Mouse (Mus musculus) lung, embryonic 16.5 days (tissue): ENCODE data around the gene Cgas. TPM values are rescaled to one million over a fixed set of nuclear protein-coding genes. Genes with fewer than 3 reads are reported as not detected.

ENCODE experiments used
- ATAC-seq: fragments of 200-750 bp; cut with Nextera tagmentation; 2 replicates; pipeline ENCODE4 v1.8.0; 2017; ENCODE audit warnings: low read depth, mild to moderate bottlenecking, moderate library complexity
- H3K27ac ChIP-seq: fragments of 300-500 bp; sonication (generic); 2 replicates; pipeline ENCODE4 v1.5.1; 2014; ENCODE audit warnings: mild to moderate bottlenecking, control low read depth, low read length
- H3K27me3 ChIP-seq: fragments of 300-500 bp; sonication (generic); 2 replicates; pipeline ENCODE4 v1.6.1; 2014; ENCODE audit warnings: low read depth, low read length, mixed read lengths; ENCODE audit not compliant: control insufficient read depth, insufficient read depth
- H3K36me3 ChIP-seq: fragments of 300-500 bp; sonication (generic); 2 replicates; pipeline ENCODE4 v1.6.1; 2014; ENCODE audit warnings: low read length; ENCODE audit not compliant: control insufficient read depth, insufficient read depth
- H3K4me1 ChIP-seq: fragments of 300-500 bp; sonication (generic); replicated peaks from 2 replicates; pipeline ENCODE4 v1.6.1; 2014; ENCODE audit warnings: low read length, mixed read lengths; ENCODE audit not compliant: control insufficient read depth, insufficient read depth
- H3K4me2 ChIP-seq: fragments of 300-500 bp; sonication (generic); 2 replicates; pipeline ENCODE4 v1.6.1; 2014; ENCODE audit warnings: low read depth, low read length, control low read depth
- H3K4me3 ChIP-seq: fragments of 300-500 bp; sonication (generic); 2 replicates; pipeline ENCODE4 v1.5.1; 2014; ENCODE audit warnings: mild to moderate bottlenecking, low read length, control low read depth
- H3K9ac ChIP-seq: fragments of 300-500 bp; sonication (generic); 2 replicates; pipeline ENCODE4 v1.6.1; 2014; ENCODE audit warnings: low read length, control low read depth
- H3K9me3 ChIP-seq: fragments of 300-500 bp; sonication (generic); 2 replicates; pipeline ENCODE4 v1.6.1; 2016; ENCODE audit warnings: low read length; ENCODE audit not compliant: control insufficient read depth
- WGBS: fragments of 180-500 bp; shearing (Covaris S2); extraction: QIAGEN DNeasy Blood & Tissue Kit; methylation state at CpG from one replicate; pipeline ENCODE4 v1.1.7; 2014; 5-methylcytosine and 5-hydroxymethylcytosine counted together
- polyA plus RNA-seq: library from polyadenylated mRNA; unstranded; fragments of >200 nt; fragmentation: Nextera tagmentation; extraction: Ambion mirVana; gene quantifications from 2 replicates; pipeline ENCODE4 v1.2.1, GENCODE M21; 2015

The Cgas gene
- polyA plus RNA-seq, 1 experiment from 2014 or later = 2.7 TPM

DNA sequence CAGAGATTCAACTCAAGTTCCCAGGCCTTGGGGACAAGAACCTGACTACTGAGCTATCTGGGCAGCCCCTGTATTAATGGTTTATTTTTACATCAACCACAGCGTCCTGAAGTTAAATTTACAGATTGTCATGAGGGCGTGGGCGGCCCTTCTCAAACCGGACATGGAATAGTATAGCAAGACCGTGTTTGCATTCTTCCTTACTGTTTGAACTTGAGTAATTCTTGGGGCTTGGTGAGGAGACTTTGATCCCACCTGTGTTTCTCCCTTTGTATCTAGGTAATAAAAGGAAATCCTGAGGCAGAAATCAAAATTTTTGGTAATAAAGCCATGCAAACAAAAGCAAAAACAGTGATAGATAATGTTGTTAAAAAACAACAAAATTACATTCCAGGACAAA lies 42.5 kb downstream of the Cgas start:
- WGBS = 50% methylated on average over 5 of the region's 5 CpGs

DNA sequence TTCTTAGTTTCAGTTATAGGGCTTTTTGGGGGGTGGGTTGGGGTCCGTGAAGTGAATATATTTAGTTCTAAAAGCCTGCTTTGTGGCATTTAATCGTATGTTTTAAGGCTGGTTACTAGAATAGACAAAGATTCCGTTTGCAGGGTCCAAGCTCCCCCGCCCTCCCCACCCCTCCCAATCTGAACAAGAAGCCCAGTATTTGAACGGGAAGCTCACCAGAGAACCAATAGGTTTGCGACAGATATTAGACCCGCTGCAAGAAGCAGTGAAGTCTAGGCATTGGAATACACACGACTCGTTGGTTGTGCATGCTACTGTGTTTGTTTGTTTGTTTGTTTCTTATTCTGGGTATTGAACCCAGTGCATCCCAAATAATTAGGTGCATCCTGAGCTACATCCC lies 46.5 kb downstream of the Cgas start:
- Histone ChIP-seq H3K9me3 (no peaks in the 10 kb centered on the region), H3K4me2 (no peak overlapping the region), H3K4me1 (peaks cover 6% of the 10 kb centered on the region), H3K27me3 (peaks cover 43% of the 10 kb centered on the region), H3K9ac (no peak overlapping the region), H3K4me3 (no peak overlapping the region), H3K36me3 (no peaks in the 10 kb centered on the region), H3K27ac (no peak overlapping the region)
- ATAC-seq = no peak
- WGBS = 53% methylated on average over 9 of the region's 9 CpGs

More for the DNA sequence above, 42.5 kb downstream of the Cgas start:
- Histone ChIP-seq H3K9ac (no peak overlapping the region), H3K36me3 (no peaks in the 10 kb centered on the region), H3K27ac (no peak overlapping the region), H3K9me3 (no peaks in the 10 kb centered on the region), H3K27me3 (peaks cover 19% of the 10 kb centered on the region), H3K4me2 (no peak overlapping the region), H3K4me3 (no peak overlapping the region), H3K4me1 (peaks cover 6% of the 10 kb centered on the region)
- no peak for ATAC-seq

DNA sequence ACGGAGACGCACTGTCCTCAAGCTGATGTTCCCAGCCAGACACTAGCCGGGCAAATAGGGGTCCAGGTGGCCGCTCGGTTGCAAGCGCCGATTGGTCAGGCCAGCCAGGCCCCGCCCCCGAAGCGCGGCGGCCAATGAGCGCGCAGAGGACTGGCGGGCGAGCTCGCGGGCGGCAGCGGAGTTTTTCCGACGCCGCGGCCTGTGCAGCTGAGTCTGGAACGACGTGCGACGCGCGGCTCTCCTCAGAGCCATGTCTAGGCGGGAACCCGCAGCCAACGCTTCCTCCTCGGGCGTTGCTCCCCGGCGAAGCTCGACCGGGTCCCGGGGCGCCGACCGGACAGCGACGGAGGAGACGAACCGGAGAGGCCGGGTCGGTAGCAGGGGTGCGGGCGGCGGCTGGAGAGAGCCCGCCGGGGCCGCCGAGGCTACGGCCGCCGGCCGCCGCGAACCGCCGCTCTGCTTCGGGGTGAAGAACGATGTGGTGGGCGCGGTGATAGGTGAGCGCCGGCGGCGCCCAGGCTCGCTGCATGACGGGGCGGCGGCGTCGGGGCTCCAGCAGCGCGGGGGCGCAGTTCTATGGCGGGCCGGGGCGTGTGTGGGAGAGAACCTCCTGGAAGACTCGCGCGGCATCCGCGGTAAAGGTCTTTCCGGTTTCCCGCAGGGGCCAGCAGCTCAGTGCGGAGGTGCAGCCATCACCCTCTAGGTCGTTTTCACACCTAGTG lies 47.2 kb downstream of the Cgas start, which contains the start of gene Ddx43:
Gene Ddx43, plus strand, starts transcription at position 148 of the 722 bp plus-strand sequence.
- ATAC-seq = peak; percentile 94
- Histone ChIP-seq H3K4me2 (peak within 1 kb of the TSS; percentile 71), H3K9ac (peak within 1 kb of the TSS; percentile 55), H3K4me1 (peaks cover 6% of the 10 kb centered on the region), H3K9me3 (no peaks in the 10 kb centered on the region), H3K36me3 (no peaks in the 10 kb centered on the region), H3K4me3 (peak within 1 kb of the TSS; percentile 49), H3K27ac (no peak within 1 kb of the TSS), H3K27me3 (peaks cover 43% of the 10 kb centered on the region)
- 1% methylated on average over 67 of the region's 93 CpGs for WGBS

DNA sequence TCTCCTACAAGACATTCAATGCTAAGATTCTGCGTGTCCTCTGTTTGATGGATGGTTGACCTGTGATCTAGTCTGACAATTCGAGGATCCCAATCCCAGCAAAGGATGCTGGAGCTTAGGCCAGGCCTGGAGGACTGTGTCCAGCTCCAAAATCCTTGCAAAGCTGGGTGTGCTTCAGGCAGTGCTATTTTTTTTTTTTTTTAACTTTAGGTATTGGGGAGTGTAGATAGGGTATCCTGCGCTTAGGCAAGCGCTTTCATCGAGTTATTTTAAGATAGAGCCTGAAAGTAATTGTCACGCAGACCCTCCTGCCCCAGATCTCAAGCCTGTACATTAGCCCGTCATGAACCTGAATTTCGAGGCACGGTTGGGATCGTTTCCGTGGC lies 47.8 kb downstream of the Cgas start:
- Histone ChIP-seq H3K4me1 (peaks cover 6% of the 10 kb centered on the region), H3K9ac (no peak overlapping the region), H3K36me3 (no peaks in the 10 kb centered on the region), H3K27ac (no peak overlapping the region), H3K9me3 (no peaks in the 10 kb centered on the region), H3K4me2 (peak overlapping the region; percentile 71), H3K4me3 (peak overlapping the region; percentile 49), H3K27me3 (peaks cover 43% of the 10 kb centered on the region)
- no peak for ATAC-seq
- WGBS = 37% methylated on average over 11 of the region's 11 CpGs

DNA sequence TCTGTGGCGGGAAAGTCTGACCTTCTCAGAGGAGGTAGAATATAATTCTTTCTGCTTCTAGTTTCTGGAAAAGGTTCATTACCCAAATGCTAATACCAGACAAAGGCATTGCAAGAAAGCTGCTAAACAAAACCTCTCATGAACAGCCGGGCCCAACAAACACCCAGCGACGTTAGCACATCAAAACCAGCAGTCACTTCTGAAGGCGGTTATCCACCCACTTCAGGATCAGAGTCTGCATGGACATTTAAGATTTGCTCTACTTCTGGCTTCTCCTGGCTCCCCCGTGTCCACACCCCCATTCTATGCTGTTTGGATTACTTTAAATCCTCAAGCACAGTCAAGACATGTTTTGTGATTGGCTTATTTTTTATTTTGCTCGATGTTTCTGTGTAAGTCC lies 48.4 kb downstream of the Cgas start:
- Histone ChIP-seq H3K4me1 (peaks cover 6% of the 10 kb centered on the region), H3K9me3 (no peaks in the 10 kb centered on the region), H3K27ac (no peak overlapping the region), H3K27me3 (peaks cover 43% of the 10 kb centered on the region), H3K9ac (no peak overlapping the region), H3K4me2 (no peak overlapping the region), H3K4me3 (no peak overlapping the region), H3K36me3 (no peaks in the 10 kb centered on the region)
- 64% methylated on average over 7 of the region's 7 CpGs for WGBS
- no peak for ATAC-seq

DNA sequence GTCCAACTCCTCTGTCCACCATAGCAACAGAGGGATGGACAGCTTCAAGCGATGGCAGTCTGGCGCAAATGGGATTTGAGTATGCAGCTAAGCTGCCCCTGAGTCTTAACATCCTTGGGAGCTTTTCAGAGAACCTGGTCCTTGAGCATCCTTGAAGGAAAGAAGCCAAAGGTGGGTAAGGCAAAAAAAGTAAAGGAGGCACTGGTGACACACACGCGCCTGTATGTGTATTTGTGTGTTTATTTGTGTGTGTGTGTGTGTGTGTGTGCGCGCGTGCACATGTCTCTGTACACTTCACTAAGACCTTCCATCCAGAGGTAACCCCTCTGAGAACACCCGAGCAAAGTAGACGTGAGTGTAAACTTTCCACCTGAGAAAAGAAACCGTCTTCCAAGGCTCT lies 49.3 kb downstream of the Cgas start:
- Histone ChIP-seq H3K27me3 (peaks cover 43% of the 10 kb centered on the region), H3K4me1 (peaks cover 6% of the 10 kb centered on the region), H3K4me3 (no peak overlapping the region), H3K9me3 (no peaks in the 10 kb centered on the region), H3K9ac (no peak overlapping the region), H3K36me3 (no peaks in the 10 kb centered on the region), H3K27ac (no peak overlapping the region), H3K4me2 (no peak overlapping the region)
- ATAC-seq = no peak
- WGBS = 77% methylated on average over 10 of the region's 10 CpGs

DNA sequence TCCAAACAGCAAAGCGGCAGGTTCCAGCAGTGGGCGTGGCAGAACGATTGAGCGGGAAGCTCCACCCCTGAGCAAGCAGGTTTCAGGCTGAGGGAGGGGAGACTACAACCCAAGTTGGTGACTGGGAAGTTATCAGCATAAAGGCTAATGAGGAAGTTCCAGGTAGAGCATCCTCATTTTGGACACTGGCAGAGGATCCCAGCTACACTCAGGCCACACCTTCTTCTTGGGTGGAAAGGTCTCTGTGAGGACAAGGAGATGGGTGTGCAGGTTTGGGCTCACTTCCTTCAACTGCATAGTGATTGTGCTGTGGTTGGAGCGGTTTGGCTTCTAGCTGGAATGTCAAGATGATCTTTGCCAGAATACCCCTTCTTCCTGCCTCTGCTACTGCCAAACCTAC lies 53.1 kb downstream of the Cgas start:
- Histone ChIP-seq H3K9ac (no peak overlapping the region), H3K4me1 (no peaks in the 10 kb centered on the region), H3K36me3 (no peaks in the 10 kb centered on the region), H3K27ac (no peak overlapping the region), H3K27me3 (peaks cover 18% of the 10 kb centered on the region), H3K4me2 (no peak overlapping the region), H3K9me3 (no peaks in the 10 kb centered on the region), H3K4me3 (no peak overlapping the region)
- no peak for ATAC-seq
- WGBS = 37% methylated on average over 5 of the region's 5 CpGs

DNA sequence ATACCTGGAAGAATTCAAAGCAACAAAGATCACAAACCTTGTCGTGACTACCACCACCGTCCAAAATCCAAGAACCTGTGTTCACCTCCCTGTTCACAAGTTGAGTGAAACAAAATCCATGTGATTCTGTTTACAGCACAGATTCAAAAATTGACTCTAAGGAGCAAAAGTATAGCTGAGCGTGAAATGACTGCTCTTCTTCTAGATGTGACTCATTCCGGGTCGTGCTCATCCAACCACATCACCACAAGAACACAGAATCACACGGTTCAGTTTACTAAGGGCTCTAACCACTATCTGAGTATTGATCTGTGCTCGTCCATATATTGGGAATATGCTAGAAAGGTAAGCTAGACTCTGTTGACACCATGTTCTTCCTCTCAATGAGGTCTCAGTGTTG lies 56.1 kb downstream of the Cgas start:
- no peaks in the 10 kb centered on the region for H3K27me3 ChIP-seq
- H3K36me3 ChIP-seq = no peaks in the 10 kb centered on the region
- no peak overlapping the region for H3K4me3 ChIP-seq
- H3K9ac ChIP-seq = no peak overlapping the region
- no peaks in the 10 kb centered on the region for H3K9me3 ChIP-seq
- no peak overlapping the region for H3K27ac ChIP-seq
- H3K4me1 ChIP-seq = no peaks in the 10 kb centered on the region
- H3K4me2 ChIP-seq = no peak overlapping the region
- WGBS = 81% methylated on average over 7 of the region's 7 CpGs
- no peak for ATAC-seq

DNA sequence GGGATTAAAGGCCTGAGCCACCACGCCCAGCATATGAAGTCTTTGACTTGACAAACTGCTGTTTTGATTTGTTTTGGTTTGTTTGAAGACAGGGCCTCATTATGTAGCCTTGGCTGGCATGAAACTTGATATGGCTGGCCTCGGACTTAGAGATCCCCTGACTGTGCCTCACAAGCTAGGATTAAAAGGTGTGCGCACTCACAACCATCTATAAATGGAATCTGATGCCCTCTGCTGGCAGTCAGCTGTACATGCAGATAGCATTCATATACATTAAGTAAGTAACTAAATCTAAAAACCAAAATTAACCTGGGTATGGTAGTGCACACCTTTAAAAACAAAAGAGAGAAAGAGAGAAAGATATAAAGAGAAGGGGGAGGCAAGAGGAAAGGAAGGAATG lies 57.1 kb downstream of the Cgas start:
- Histone ChIP-seq H3K4me2 (no peak overlapping the region), H3K4me1 (no peaks in the 10 kb centered on the region), H3K36me3 (no peaks in the 10 kb centered on the region), H3K9ac (no peak overlapping the region), H3K27me3 (no peaks in the 10 kb centered on the region), H3K27ac (no peak overlapping the region), H3K4me3 (no peak overlapping the region), H3K9me3 (no peaks in the 10 kb centered on the region)
- no peak for ATAC-seq
- WGBS = 43% methylated on average over 3 of the region's 3 CpGs
